Mouse (Mus musculus) embryonic fibroblast, embryonic 13.5 days (primary cell): ENCODE results near the gene Clptm1.

Experiments
- CTCF ChIP-seq: IDR thresholded peaks from 2 replicates; pipeline ENCODE4 v1.5.1; 2011; ENCODE audit warnings: mild to moderate bottlenecking, control low read depth, low read length, moderate library complexity, borderline replicate concordance; ENCODE audit not compliant: insufficient read depth
- POLR2A ChIP-seq: IDR thresholded peaks from 2 replicates; pipeline ENCODE4 v1.6.1; 2011; ENCODE audit warnings: low read depth, mild to moderate bottlenecking, control low read depth, low read length, moderate library complexity

DNA sequence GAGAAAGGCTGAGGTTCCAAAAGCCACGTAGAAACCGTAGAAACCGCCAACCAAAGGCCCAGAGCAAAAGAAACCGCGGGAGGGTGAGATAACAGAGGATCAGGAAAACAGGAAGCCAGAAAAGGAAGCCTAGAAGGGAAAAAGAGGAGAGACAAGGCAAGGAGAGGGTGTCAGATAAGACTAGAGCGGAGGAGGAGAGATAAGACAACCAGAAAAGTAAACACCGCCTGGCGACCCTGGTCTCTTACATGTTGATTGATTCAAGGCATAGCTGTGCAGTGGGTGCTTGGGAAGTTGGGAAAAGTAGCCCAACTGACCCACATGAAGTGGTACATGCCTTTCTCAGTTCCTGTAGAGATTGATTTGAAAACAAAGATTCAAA, 30.4 kb upstream of the Clptm1 start:
- TF ChIP-seq CTCF, result no peak
- TF ChIP-seq POLR2A, result no peak
